Mouse (Mus musculus): ENCODE measurements at regions not wholly inside any gene's neighbourhood (a gene's known extent, or its start where the extent isn't known, plus 50 kb on each side); places are given as distances from the start of the nearest gene placed in this dataset.
A peak's percentile ranks its signal among the peaks of the same experiment; 100 is the strongest.

- WGBS = 72% methylated on average over 6 of the region's 6 CpGs
- no peak overlapping the region for H3K27ac ChIP-seq
- peaks cover 6% of the 10 kb centered on the region; the same call in 1 of the 2 replicates for H3K4me1 ChIP-seq
- no peaks in the 10 kb centered on the region for H3K36me3 ChIP-seq
- no peak for DNase-seq (ENCODE audit: low spot score)
- no peaks in the 10 kb centered on the region for H3K9me3 ChIP-seq
- no peak overlapping the region for H3K4me3 ChIP-seq
- H3K27me3 ChIP-seq (ENCODE audit: insufficient read depth, poor library complexity, severe bottlenecking) = no peaks in the 10 kb centered on the region
Observed at GRCm38 (mm10) chr2:75559920-75560319, 99.1 kb upstream of the Hnrnpa3 start.

- WGBS = 46% methylated on average over 9 of the region's 9 CpGs
Observed at GRCm38 (mm10) chr2:75563253-75563913, 95.7 kb upstream of the Hnrnpa3 start.

GRCm38 (mm10) chr2:75564809-75565208 is 94.3 kb upstream of the Hnrnpa3 start:
- WGBS = 72% methylated on average over 5 of the region's 5 CpGs
- DNase-seq (ENCODE audit: low spot score) = no peak
- Histone ChIP-seq H3K36me3 (no peaks in the 10 kb centered on the region), H3K4me3 (no peak overlapping the region), H3K4me1 (no peaks in the 10 kb centered on the region), H3K27me3 (ENCODE audit: insufficient read depth, poor library complexity, severe bottlenecking) (no peaks in the 10 kb centered on the region), H3K9me3 (no peaks in the 10 kb centered on the region), H3K27ac (no peak overlapping the region)

More at GRCm38 (mm10) chr2:75563253-75563913, 95.7 kb upstream of the Hnrnpa3 start:
- Histone ChIP-seq H3K4me1 (no peaks in the 10 kb centered on the region), H3K36me3 (no peaks in the 10 kb centered on the region), H3K9me3 (no peaks in the 10 kb centered on the region), H3K27me3 (ENCODE audit: insufficient read depth, poor library complexity, severe bottlenecking) (no peaks in the 10 kb centered on the region), H3K27ac (no peak overlapping the region), H3K4me3 (no peak overlapping the region)
- no peak for DNase-seq (ENCODE audit: low spot score)

- Histone ChIP-seq H3K4me3 (no peak overlapping the region), H3K36me3 (no peaks in the 10 kb centered on the region), H3K27me3 (ENCODE audit: insufficient read depth, poor library complexity, severe bottlenecking) (no peaks in the 10 kb centered on the region; the same call in 1 of the 2 replicates), H3K4me1 (no peaks in the 10 kb centered on the region), H3K9me3 (no peaks in the 10 kb centered on the region), H3K27ac (no peak overlapping the region)
- WGBS = 86% methylated on average over 4 of the region's 4 CpGs
- DNase-seq (ENCODE audit: low spot score) = no peak
Observed at GRCm38 (mm10) chr2:75567131-75567530, 91.9 kb upstream of the Hnrnpa3 start.

GRCm38 (mm10) chr2:75569756-75570155 is 89.3 kb upstream of the Hnrnpa3 start:
- no peaks in the 10 kb centered on the region; the same call in 1 of the 2 replicates for H3K27me3 ChIP-seq (ENCODE audit: insufficient read depth, poor library complexity, severe bottlenecking)
- H3K36me3 ChIP-seq = no peaks in the 10 kb centered on the region
- no peaks in the 10 kb centered on the region for H3K9me3 ChIP-seq
- DNase-seq (ENCODE audit: low spot score) = no peak
- WGBS = 85% methylated on average over 6 of the region's 6 CpGs
- H3K27ac ChIP-seq = no peak overlapping the region
- H3K4me1 ChIP-seq = no peaks in the 10 kb centered on the region
- H3K4me3 ChIP-seq = no peak overlapping the region

- no peak overlapping the region for H3K4me3 ChIP-seq
- H3K36me3 ChIP-seq = no peaks in the 10 kb centered on the region
- WGBS = 68% methylated on average over 2 of the region's 2 CpGs
- no peaks in the 10 kb centered on the region for H3K4me1 ChIP-seq
- no peaks in the 10 kb centered on the region for H3K9me3 ChIP-seq
- H3K27me3 ChIP-seq (ENCODE audit: insufficient read depth, poor library complexity, severe bottlenecking) = no peaks in the 10 kb centered on the region; the same call in 1 of the 2 replicates
- H3K27ac ChIP-seq = no peak overlapping the region
- no peak for DNase-seq (ENCODE audit: low spot score)
Observed at GRCm38 (mm10) chr2:75570246-75570645, 88.8 kb upstream of the Hnrnpa3 start.

- no peaks in the 10 kb centered on the region for H3K36me3 ChIP-seq
- WGBS = under 1% methylated on average over 16 of the region's 16 CpGs
- peak; percentile 94 for DNase-seq (ENCODE audit: low spot score)
- H3K27ac ChIP-seq = peak overlapping the region; percentile 82
- H3K4me3 ChIP-seq = peak overlapping the region; percentile 49
- 0 out of 2 replicates have a peak, but pooled peaks cover 5% of the 10 kb centered on the region for H3K27me3 ChIP-seq (ENCODE audit: insufficient read depth, poor library complexity, severe bottlenecking)
- H3K9me3 ChIP-seq = no peaks in the 10 kb centered on the region
- H3K4me1 ChIP-seq = peaks cover 10% of the 10 kb centered on the region
Observed at GRCm38 (mm10) chr2:75584975-75585374, 74.1 kb upstream of the Hnrnpa3 start.

GRCm38 (mm10) chr2:75588572-75588971 is 70.5 kb upstream of the Hnrnpa3 start:
- no peak overlapping the region for H3K27ac ChIP-seq
- H3K27me3 ChIP-seq (ENCODE audit: insufficient read depth, poor library complexity, severe bottlenecking) = peaks cover 15% of the 10 kb centered on the region; the same call in 1 of the 2 replicates
- peaks cover 20% of the 10 kb centered on the region for H3K4me1 ChIP-seq
- DNase-seq (ENCODE audit: low spot score) = no peak
- no peaks in the 10 kb centered on the region for H3K36me3 ChIP-seq
- WGBS = under 1% methylated on average over 6 of the region's 6 CpGs
- no peak overlapping the region for H3K4me3 ChIP-seq
- H3K9me3 ChIP-seq = no peaks in the 10 kb centered on the region

GRCm38 (mm10) chr2:75589452-75589851 is 69.6 kb upstream of the Hnrnpa3 start:
- H3K4me1 ChIP-seq = peaks cover 20% of the 10 kb centered on the region
- no peaks in the 10 kb centered on the region for H3K36me3 ChIP-seq
- H3K9me3 ChIP-seq = no peaks in the 10 kb centered on the region
- H3K4me3 ChIP-seq = peak overlapping the region; percentile 55
- DNase-seq (ENCODE audit: low spot score) = no peak
- peak overlapping the region; percentile 22; the same call in 1 of the 2 replicates for H3K27ac ChIP-seq
- WGBS = 5% methylated on average over 19 of the region's 19 CpGs
- H3K27me3 ChIP-seq (ENCODE audit: insufficient read depth, poor library complexity, severe bottlenecking) = peaks cover 18% of the 10 kb centered on the region; the same call in 1 of the 2 replicates

GRCm38 (mm10) chr2:75590175-75590574 is 68.9 kb upstream of the Hnrnpa3 start:
- H3K36me3 ChIP-seq = no peaks in the 10 kb centered on the region
- H3K27ac ChIP-seq = no peak overlapping the region
- peak; percentile 93 for DNase-seq (ENCODE audit: low spot score)
- H3K4me1 ChIP-seq = peaks cover 20% of the 10 kb centered on the region
- WGBS = 4% methylated on average over 10 of the region's 10 CpGs
- H3K9me3 ChIP-seq = no peaks in the 10 kb centered on the region
- H3K4me3 ChIP-seq = peak overlapping the region; percentile 55
- peaks cover 18% of the 10 kb centered on the region; the same call in 1 of the 2 replicates for H3K27me3 ChIP-seq (ENCODE audit: insufficient read depth, poor library complexity, severe bottlenecking)

GRCm38 (mm10) chr2:75600511-75600910 is 58.5 kb upstream of the Hnrnpa3 start:
- Histone ChIP-seq H3K27me3 (ENCODE audit: insufficient read depth, poor library complexity, severe bottlenecking) (no peaks in the 10 kb centered on the region), H3K9me3 (no peaks in the 10 kb centered on the region), H3K27ac (no peak overlapping the region), H3K36me3 (no peaks in the 10 kb centered on the region), H3K4me3 (no peak overlapping the region), H3K4me1 (peaks cover 3% of the 10 kb centered on the region; the same call in 1 of the 2 replicates)
- no peak for DNase-seq (ENCODE audit: low spot score)
- 67% methylated on average over 5 of the region's 5 CpGs for WGBS

- Histone ChIP-seq H3K36me3 (no peaks in the 10 kb centered on the region), H3K27me3 (ENCODE audit: insufficient read depth, poor library complexity, severe bottlenecking) (peaks cover 15% of the 10 kb centered on the region), H3K9me3 (no peaks in the 10 kb centered on the region), H3K4me3 (peak overlapping the region; percentile 59), H3K4me1 (peaks cover 3% of the 10 kb centered on the region; the same call in 1 of the 2 replicates), H3K27ac (peak overlapping the region; percentile 43; the same call in 1 of the 2 replicates)
- DNase-seq (ENCODE audit: low spot score) = no peak
- WGBS = 10% methylated on average over 26 of the region's 26 CpGs
Observed at GRCm38 (mm10) chr2:75603175-75603871, 55.7 kb upstream of the Hnrnpa3 start.

GRCm38 (mm10) chr2:75605634-75606033 is 53.4 kb upstream of the Hnrnpa3 start:
- Histone ChIP-seq H3K27ac (no peak overlapping the region), H3K9me3 (no peaks in the 10 kb centered on the region), H3K27me3 (ENCODE audit: insufficient read depth, poor library complexity, severe bottlenecking) (peaks cover 31% of the 10 kb centered on the region), H3K4me1 (peaks cover 10% of the 10 kb centered on the region), H3K4me3 (no peak overlapping the region), H3K36me3 (no peaks in the 10 kb centered on the region)
- DNase-seq (ENCODE audit: low spot score) = no peak
- WGBS = 4% methylated on average over 7 of the region's 7 CpGs
